Mouse (Mus musculus) cerebellum, adult 8-10 months (tissue): Measurements from ENCODE around the gene Klhl40.

Source experiments
- DNase-seq: peaks from one replicate; pipeline ENCODE4 v3.0.0; 2022

Klhl40 gene

DNA sequence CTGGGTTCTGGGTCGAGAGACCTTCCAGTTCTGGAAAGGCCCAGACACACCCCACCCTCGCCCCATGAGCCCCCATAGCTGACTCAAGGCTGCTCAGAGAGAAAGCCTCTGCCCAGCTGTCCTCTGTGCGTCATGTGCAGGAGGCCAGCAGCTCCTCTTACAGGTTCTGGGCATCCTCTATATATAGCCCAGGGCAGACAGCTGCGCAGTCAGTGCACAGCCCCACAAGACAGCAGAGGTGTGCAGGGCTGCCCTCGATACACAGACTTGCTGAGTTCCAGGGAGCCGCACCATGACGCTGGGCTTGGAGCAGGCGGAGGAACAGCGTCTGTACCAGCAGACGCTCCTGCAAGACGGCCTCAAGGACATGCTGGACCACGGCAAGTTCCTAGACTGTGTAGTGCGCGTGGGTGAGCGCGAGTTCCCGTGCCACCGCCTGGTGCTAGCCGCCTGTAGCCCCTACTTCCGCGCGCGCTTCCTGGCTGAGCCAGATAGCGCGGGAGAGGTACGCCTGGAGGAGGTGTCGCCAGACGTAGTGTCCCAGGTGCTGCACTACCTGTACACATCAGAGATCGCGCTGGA is at the start of gene Klhl40:
Gene Klhl40, plus strand, starts transcription at position 124 of the 582 bp plus-strand sequence.
- DNase-seq, result no peak

DNA sequence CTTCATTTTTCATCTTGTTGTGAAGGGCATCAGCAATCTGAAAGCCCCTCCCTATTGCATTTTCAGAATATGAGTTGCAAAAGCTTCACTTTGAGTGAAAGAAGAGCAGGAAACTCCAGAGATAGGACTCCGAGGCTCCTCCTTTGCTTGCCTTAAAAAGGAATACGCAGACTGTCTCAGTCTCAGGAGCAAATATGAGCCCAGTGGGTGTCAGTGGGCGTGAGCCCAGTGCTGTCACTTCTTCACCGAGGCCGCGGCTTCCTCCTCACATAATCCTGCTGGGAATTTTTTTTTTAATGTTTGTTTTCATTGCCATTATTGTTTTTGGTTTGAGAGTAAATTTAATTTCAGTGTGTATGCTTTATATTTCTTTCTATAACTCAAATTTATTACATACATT is 36.9 kb upstream of the Klhl40 start:
- no peak for DNase-seq

DNA sequence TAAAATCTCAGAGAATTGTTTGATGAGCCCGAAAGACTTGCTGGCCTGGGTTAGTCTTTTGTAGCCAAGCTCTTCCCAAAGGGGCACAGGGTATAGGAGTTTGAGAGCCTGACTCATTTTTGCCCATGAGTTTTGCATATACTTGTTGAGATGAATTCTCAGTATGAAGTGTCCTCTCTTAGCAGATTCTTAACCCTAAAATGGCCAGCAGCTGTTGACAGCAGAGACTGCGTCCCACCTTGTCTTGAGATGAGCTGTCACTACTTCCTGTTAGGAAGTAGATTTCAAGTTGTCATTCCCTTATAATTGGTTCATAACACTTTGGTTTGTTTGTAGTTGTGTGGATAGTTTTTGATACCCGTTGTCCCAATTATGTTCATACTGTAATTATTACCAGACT is 36.2 kb upstream of the Klhl40 start:
- no peak for DNase-seq

DNA sequence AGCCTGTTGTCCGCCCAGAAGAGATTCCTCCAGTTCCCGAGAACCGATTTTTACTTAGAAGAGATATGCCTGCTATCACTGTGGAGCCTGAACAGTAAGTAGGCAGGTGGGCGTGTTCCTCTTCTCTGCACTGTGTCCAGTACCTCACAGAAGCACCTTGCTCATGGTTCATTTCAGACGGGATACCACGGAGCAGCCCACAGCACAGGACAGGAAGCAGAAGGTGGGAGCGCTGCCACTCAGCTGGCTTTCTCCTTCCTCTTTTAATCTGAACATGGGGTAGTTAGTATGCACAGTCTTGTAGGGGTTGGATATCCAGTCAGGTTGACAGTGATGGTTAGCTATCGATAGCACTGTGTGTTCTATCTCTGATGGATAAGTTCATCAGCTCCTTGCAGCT is 33.4 kb upstream of the Klhl40 start:
- DNase-seq, result no peak

DNA sequence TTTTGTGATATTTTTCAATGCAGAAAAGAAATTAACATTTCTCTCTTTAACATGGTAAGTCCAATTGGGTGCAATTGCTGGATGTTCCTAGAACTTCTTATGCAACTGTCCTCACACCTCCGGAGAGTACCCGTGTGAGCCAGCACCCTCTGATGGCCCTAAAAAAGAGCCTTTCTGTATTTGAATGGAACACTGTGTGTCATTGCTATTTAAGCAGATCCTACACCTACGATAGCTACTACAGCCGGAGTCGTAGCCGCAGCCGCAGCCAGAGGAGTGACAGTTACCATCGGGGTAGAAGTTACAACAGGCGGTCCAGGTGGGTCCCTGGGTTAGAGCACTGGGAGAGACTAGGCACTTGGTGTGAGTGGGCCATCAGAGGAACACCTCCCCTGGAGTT is 24.6 kb upstream of the Klhl40 start:
- no peak for DNase-seq

DNA sequence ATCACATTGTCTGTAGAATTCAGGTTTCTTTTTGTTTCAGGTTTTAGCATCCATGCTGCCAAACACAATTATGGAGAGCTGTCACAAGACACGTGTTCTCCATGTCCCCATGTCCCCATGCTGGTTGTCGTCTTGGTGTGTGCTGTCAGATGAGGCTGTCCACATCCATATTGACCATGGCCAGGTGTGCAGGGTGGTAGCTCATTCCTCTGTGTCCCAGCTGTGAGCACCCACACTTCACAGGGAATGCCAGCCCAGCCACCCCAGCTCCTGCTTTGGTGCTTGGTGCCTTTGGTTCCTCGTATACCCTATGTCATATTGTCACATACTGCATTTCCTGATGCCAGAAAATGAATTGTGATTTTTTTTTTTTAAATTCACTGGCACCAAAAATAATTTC is 22.8 kb upstream of the Klhl40 start:
- no peak for DNase-seq

DNA sequence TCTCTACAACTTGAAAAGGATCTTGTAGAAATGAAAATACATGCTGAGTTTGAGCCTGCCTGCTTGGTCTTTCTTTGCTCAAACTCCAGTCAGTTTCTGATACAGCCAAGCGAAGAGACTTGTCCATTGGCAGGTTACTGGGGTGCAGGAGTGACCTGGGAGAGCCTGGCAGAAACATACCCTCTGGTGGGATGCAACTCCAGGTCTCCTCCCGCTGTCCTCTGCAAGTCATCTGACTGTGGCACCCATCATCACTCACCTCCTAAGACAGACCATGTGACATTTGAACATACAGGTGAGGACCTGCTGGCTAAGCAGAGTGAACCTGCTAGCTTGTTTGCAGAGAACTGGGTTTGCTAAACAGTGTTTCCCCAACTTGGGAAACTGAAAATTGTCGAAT is 20.6 kb upstream of the Klhl40 start:
- no peak for DNase-seq

DNA sequence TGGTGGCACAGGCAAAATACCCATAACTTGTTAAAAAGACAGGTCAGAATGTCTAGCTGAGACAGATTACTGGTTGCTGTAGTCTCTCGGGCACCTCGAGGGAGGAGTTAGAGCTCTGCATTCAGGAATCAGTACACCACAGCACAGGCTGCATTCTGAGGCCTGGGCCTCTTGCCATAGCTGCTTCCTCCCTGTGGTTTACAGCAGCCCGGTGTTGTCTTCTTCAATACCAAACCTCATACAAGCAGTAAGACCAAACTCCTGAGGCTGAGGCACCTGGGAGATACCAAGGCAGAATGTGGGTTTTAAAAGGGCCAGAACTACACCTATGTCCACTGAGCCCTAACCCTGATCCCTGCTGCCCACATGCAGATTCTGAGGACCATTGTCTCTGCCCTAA is 20.0 kb upstream of the Klhl40 start:
- DNase-seq, result no peak

DNA sequence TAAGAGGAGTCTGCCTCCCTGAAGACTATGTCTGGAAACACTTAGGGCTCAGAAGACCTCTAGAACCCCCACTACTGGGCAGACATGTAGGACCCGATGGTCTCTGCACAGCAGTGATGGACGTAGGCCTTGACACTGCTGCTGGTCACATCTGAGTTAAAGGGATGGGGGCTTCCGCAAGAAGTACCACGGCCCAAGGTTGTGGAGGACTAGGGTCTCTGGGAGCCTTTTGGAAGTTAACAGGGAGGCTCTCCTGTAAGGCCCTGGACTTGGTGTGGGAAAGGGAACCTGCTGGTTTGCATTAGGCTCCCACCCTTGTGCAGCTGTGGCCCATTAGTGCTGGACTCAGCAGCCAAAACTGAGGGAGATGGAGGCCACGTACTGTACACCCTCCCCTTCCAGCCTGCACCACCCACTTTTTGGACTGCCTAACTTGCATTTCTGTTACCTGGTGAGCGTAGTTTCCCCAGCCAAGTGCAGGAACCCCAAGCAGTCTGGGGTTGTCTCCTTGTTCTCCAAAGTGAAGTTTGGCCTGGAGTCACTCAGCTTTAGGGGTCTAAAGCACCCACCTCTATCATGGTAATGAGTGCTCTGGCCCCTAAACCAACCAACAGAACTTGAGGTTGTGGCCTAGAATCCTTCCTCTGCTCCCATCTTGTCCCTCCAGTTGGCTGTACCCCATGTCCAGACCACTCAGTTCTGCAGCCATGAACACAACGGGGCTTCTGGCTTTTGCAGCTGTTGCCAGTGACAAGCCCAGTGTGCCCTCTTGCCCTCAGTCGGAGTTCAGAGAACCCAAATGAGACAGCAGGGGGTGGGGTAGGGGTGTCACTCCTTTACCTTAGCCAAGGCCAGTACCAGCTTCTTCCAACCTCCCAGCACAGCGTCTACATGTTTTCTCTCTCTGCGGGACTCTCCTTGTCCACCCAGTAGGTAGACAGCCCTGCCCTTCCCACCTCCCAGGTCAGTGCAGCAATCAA is 19.3 kb upstream of the Klhl40 start:
- DNase-seq, result peak; percentile 26

DNA sequence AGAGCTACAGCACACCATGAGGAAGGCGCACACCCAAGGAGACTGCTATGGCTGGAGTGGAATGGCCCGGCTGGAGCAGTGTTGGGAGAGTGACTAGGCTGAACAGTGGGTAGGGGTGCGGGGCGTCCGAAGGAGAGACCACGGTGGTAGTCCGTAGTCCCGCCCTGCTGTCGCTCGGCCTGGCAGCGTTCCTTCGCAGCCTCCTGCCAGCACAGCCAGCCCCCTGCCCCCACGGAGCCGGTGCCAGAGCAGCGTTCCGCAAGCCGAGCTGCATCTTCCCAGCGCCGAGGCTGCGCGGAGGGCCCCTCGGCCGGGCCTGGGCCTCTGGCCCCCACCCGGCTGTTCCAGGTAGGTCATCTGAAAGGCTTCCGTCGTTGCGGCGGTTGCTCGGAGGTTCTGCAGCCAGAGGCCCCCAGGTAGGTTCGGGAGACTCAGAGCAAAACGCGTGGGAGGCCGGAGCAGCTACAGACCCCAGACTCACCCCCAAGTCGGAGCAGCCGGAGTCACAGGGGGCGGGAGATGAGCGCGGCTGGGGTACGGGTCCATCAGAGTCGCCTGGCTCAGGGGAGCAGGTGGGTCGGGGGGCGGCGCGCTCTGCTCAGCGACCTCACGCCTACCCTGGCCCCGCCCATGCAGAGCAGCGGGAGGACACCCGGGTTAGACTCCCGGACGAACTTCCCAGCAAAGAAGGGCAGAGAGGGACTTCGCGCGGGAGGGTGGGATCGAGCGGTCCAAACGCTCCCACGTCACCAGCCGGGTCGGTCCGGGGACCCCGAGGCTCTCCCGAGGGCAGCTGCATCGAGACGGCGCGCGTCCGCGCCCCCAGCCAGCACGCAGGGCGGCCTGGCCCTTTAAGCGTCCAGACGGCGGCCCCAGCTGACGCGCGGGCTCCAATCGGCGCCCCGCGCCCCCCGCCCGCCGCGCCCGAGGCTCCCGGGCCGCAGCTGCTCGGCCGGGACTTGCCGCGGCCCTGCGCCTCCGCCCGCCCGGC is 18.0 kb upstream of the Klhl40 start, which contains the start of gene Zfp651:
Gene Zfp651, plus strand, starts transcription at position 240 of the 991 bp plus-strand sequence.
- DNase-seq, result peak; percentile 60

DNA sequence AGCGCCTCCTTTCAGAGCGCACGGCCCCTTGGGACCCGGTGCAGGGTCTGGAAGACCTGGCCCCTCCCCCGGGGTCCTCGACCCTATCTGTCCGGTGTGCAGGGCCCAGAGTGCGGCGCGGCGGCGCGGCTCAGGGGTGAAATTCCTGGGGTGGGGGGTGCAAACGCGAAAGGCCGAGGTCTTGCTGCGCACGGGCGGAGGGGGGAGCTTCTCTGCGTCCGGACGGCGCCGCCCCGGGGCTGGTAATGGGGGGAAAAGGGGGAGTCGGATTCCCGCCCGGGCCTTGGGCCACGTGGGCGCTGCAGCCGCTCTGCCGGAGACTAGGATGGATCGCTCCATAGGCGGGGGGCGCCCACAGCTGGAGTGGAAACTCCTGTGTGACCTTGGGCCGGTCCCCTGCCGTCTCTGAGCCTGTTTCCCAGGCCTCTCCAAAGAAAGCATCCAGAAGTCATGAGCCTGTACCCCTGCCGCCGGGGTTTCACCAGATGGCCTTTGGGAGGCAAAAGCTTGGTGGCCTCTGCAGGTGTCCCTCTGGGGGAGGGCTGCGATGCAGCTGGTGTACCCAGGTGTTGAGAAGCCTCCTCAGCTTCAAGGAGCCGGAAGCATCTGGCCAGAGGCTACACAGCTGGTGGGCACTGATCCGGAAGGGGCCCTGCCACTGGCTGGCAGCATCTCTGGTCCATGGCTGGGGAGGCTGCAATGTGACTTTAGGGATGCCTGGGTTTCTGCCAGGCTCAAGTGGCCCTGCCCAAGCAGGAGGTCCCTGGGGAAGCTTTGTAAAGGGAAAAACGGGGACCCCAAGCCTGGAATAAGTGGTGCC is 16.9 kb upstream of the Klhl40 start:
- peak; percentile 45 for DNase-seq

DNA sequence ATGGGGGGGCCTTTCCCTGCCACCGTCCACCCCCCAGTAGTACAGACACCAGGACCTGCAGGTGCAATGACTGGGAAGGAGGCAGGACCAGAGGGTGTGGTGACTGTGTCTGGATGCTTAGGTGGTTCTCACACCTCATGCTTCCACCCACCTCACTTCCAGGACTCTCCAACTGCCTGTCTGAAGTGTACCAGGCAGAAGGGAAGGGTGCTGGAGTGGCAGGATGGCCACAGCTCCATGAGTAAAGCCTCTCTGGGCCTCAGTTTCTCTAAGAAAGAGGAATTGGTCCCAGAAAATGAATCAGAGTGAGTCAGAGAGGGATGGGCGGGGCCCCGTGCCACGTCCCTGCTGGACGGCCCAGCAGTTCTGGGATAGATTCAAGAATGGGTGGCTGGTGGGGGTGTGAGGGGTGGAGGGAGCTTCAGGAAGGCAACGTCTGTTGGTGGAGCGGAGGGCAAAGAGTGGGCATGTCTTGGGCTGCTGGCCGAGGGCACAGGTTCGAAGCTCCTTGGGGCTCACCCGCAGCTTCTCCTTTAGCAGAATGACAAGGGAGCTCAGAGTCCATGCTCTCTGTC is 16.2 kb upstream of the Klhl40 start:
- DNase-seq, result no peak

DNA sequence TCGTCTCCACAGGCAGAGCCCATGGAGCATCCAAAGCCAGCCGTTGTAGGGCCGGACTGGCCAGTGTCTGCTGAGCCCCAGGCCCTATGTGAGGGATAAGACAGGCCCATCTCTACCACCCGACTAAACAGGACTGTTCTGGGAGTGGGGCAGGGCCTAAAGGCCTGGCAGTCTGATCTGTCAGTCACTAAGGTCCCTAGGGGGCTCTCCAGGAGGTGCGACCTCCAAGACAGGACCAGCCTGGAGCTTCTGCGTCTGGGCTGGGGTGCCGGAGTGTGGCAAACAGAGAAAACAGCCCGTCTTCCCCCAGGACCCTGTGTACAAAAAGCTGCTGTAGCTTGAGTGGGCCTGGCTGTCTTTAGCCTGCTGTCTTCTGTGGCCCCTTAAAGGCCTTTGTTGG is 15.6 kb upstream of the Klhl40 start:
- no peak for DNase-seq

DNA sequence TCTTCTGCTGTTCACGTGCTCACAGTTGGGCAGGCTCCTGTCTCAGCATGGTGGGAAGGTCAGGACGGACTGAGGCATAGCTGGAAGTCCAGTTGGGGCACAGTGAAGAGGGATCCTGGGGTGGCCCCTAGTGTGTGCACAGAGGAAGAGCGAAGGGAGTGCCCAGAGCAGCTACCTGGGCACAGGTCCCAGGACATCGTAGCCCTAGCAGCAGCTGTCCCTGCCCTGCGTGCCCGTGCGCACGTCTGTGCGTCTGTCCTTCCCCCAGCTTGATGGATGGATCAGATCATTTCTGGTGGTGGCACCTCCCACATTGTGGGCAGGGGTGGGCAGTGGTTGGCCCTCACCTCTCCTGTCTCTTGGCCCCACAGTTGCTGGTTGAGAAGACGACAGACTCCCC is 15.2 kb upstream of the Klhl40 start:
- DNase-seq, result no peak

DNA sequence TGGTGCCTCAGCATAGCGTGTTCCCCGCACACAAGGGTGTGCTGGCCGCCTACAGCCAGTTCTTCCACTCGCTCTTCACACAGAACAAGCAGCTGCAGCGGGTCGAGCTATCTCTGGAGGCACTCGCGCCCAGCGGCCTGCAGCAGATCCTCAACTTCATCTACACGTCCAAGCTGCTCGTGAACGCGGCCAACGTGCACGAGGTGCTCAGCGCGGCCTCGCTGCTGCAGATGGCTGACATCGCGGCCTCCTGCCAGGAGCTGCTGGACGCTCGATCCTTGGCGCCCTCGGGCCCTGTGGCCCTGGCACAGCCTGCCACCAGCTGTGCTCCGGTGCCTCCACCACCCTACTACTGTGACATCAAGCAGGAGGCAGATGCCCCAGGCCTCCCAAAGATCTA is 14.6 kb upstream of the Klhl40 start:
- no peak for DNase-seq

DNA sequence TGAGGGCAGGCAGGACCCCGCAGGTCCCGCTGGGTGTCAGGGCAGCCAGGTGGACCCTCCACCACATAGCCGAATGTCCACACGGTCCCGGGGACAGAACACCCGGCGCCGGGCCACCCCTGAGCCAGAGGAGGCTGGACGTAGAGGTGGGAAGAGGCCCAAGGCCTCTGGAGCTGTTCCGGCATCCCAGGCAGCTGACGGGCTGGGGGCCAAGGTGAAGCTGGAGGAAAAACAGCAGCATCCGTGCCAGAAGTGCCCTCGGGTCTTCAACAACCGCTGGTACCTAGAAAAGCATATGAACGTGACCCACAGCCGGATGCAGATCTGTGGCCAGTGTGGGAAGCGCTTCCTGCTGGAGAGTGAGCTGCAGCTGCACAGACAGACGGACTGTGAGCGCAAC is 13.7 kb upstream of the Klhl40 start:
- no peak for DNase-seq

DNA sequence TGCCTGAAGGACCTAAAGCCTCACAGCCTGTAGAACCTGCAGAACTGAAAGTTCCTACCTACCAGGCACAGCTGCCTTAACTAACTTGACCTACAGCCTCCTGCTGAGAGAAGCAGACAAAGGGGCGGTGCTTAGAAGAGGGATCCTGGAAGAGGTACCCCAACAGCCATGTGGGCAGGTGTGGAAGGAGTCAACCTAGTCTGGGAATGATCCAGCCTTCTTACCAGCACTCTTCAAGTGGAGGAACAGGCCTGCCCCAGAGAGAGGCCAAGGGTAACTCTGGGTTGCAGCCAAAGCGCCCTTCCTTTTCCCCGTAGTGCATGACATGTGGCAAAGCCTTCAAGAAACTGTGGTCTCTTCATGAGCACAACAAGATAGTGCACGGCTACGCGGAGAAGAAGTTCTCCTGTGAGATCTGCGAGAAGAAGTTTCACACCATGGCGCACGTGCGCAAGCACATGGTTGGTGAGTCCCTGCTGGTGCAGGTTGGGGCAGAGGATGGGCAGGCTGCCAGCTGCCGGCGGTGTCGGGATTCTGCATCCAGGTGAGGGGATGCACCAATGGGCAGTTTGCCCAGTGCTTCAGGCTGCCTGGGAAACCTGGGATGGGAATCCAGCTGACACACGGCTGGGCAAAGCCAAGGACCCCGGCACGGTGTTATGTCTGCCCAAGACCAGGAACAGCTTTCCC is 12.1 kb upstream of the Klhl40 start:
- no peak for DNase-seq

DNA sequence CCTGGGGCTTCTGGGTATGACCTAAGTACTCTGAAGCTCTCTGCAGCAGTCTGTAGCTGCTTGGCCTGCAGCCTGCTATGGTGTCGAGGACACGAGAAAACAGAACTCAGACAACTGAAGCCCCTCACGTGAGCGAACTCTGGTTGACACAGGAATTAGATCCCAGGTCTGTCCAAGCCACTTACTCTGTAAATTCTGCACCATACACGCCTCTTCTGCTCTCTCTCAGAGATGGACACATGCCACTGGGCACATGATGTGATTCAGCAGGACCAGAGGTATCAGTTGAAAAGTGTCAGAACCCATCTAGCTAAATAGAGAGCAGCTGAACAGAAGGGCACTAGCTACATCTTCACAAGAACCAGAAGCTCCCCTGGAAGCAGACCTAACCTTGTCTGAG is 5.0 kb upstream of the Klhl40 start:
- no peak for DNase-seq

DNA sequence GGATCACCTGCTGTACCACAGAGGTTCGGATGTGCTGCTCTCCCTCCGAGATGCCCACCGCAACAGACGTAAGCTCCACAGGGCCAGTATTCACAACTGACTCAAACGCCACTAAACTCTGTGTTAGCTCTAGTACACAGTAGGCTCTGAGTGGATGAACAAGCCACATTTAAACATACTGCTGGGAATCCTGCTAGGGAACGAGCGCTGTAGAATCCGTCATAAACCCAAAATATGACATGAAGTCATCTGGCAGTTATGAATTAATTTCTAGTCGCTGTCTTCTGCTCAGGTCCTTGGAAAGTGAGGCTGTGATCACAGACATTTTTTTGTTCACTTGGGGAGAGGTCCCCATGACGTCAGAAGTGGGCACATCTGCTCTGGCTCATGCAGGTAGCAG is 1.5 kb upstream of the Klhl40 start:
- no peak for DNase-seq

DNA sequence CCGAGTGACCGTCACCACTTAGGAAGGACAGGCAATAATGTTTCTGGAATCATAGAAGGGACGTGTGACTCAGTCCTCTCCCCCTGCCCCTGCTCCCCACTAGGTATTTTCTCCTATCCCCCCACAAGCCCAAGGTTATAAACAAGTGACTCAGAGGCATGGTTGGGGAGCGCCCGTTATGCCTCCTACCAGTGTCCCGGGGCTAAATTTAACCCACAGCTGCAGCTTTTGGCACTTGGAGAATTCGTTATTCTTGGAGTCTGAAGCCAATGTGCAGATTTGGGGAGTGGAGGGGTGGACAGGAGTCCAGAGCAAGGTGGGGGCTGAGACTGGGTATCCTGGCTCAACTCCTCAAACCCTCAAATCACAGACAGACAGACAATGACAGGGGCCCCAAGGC is 896 bp upstream of the Klhl40 start:
- no peak for DNase-seq

DNA sequence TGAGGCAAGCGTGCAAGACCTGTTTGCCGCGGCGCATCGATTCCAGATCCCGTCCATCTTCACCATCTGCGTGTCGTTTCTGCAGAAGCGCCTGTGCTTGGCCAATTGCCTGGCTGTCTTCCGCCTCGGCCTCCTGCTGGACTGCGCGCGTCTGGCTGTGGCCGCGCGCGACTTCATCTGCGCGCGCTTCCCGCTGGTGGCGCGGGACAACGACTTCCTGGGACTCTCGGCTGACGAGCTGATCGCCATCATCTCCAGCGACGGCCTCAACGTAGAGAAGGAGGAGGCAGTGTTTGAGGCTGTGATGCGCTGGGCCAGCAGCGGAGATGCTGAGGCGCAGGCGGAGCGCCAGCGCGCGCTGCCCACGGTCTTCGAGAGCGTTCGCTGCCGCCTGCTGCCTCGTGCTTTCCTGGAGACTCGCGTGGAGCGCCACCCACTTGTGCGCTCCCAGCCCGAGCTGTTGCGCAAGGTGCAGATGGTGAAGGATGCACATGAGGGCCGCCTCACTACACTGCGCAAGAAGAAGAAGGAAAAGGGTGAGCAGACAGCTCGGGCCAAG is 738 bp downstream of the Klhl40 start:
- DNase-seq, result no peak
